Mouse (Mus musculus) fat pad, adult 2 months (tissue): ENCODE measurements around the gene Hand1.
"Not testable (repeated sequence)": the region's sequence is repeated elsewhere in the genome, so short reads cannot be mapped to it uniquely, and the experiment has no call there.

Experiments used
- DNase-seq: peaks from one replicate; pipeline ENCODE4 v3.0.0-alpha.2; 2011; ENCODE audit warnings: low read depth, low spot score; ENCODE audit errors: extremely low read depth

Gene Hand1

GRCm38 (mm10) chr11:57834031-57834430 is 1.4 kb upstream of the Hand1 start:
- no peak for DNase-seq

DNA sequence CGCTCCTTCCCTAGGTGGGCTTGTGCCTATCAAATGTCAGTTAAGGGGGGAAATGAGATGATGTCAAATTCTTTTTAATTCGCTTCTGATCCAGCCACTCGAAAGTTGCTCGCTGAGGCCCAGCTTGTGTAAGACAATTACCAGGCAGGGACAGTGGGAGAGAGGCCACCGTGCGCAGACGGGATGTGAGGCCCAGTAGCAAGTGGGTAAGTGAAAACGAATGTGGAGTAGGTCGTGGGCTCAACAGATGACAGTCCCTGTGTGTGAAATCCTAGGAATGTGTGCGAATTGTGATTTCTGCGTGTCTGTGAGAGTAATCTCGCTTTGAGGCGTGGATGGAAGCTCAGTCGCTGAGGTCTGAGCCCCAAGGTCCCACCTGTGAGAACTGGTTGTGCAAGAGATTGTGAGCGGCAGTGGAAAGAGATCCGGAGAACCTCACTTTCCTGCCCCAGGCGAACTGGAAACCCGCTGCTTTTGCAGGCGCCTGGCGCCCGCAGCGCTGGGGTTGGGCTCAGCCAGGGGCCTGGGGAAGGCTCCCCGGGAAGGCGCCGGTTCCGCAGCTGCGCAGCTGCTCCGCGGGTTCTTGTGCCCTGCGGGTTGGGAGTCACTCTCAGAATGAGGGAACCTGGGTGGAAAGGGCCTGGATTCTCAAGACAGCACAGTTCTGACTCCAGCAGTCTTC is 819 bp upstream of the Hand1 start:
- no peak for DNase-seq

DNA sequence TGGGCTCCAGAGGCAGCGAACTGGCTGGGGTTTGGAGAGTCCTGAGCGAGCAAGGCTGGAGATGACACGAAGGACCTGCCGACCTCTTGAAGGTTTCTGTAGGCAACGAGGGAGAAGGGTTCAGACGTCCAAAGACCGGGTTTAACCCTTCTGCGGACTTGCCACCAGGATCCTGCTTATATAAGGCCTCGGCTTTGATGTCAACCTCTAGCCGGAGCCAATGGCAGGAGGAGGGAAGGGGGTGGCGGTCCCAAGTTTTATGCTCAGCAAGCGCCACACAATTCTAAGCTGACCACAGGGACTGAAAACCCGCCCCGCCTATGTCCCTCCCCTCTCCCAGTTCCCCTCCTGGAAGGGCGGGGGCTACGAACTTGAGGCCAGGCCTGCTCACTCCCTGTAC is 757 bp downstream of the Hand1 start:
- DNase-seq = no peak

DNA sequence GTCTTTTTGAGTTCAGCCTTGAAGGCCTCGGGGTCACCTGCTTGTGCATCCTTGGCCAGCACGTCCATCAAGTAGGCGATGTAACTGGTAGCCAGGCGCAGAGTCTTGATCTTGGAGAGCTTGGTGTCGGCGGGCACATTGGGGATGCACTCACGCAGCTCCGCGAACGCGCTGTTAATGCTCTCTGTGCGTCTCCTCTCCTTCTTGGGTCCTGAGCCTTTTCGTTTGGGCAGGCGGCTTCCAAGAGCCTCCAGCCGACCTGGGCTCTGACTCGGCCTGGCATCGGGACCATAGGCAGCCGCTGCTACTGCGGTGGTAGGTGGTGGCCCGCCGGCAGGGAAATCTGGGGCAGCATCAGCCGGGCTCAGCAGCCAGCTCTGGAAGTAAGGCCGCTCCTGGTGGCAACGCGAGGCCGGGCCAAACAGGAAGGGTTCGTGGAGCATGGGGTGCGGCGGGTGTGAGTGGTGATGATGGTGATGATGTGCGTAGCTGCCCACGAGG is 1.3 kb downstream of the Hand1 start:
- DNase-seq = no peak

DNA sequence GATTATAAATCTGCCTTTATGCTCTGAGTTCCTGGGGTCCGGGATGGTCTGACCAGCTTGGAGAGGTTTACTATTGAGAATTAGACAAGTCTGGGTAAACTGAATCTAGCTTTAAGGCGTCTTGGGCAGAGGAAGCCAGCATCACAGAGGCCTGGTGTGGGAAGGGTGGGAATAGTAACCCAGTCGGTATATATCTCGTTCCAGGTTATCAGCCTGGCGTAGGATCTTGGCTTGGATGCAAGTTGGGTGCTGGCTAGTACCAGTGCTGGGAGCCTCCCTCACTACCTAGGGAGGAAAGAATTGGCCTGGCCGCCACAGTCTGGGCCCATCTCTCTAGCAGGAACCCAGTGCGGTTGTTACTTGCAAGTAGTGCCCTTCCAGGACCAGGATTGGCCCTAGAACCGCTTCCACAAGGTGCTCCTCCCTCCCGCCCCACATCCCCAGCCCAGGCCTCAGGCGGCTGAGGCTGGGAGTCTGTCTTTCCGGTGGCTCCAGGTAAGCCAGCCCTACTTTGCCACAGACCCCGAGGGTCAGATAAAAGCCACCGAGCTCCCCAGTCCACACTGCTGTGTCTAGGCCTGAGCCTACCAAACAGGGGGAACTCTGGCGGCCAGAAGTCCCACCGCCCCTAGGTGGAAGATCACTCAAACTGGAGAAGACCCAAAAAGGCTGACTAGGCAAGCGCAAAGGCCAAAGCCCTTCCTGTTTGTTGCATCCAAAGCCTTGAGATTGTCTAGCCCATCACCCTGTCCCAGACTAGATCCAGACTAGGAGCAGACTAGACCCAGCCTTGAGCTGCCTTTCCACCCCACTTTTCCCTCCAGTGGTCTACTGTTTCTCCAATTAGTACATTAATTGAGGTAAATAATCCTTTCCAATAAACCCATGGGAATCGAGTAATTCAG is 2.5 kb downstream of the Hand1 start:
- no peak for DNase-seq

- no peak for DNase-seq
Observed at GRCm38 (mm10) chr11:57828955-57829870, 3.4 kb downstream of the Hand1 start.

DNA sequence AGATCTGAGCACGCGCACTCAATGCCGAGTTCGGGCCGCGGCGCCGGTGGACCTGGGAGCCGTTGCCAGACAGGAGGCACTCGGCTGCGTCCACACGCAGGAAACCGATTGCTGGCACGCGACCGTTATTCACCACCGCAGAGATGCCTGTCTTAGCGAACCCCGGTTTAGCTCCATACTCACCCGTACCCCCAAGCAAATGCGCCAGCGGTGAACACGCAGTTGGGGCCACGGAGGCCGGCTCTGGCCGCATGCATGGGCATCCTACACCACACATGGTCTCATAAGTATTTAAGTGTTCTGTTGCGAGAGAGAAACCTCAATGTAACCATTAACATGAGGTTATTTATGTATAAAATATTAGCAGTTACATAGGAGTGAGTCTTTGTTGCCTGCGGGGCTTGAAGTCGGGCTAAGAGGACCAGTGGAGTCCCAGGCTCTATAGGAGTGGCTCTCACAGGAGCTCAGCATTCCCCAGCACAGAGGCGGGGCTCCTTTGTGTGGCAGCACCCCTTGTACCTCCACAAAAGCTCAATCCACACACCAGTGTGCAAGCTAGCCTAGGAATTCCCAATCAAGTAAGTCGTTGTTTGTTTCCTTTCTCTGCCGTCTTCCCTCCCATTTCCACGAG is 4.6 kb downstream of the Hand1 start:
- DNase-seq = no peak

- no peak for DNase-seq
Observed at GRCm38 (mm10) chr11:57827048-57827914, 5.3 kb downstream of the Hand1 start.

DNA sequence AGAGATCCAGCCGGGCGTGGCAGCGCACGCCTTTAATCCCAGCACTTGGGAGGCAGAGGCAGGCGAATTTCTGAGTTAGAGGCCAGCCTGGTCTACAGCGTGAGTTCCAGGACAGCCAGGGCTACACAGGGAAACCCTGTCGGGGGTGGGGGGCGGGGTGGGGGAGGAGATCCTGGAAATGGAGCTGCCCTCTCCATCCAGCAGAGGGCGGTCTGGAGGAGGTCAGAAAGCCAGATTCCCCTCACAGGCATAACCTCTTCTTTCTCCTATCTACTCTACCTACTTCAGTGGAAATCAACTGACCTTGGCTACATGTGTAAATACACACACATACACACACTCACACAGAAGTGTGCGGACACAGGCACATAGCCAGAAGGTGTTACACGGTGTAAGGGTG is 7.4 kb downstream of the Hand1 start:
- DNase-seq = not testable (repeated sequence)

- no peak for DNase-seq
Observed at GRCm38 (mm10) chr11:57823714-57824113, 8.9 kb downstream of the Hand1 start.

DNA sequence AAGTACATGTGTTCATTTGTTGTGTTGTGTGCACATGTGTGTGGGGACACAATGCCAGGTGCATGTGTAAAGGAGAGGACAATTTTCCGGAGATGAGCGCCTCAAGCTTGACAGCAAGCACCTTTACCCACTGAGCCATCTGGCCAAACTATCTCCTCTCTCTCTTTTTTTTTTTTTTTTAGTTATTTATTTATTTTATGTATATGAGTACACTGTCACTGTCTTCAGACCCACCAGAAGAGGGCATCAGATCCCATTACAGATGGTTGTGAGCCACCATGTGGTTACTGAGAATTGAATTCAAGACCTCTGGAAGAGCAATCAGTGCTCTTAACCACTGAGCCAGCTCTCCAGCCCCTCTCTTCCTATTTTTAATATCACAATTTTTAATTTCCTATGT is 9.5 kb downstream of the Hand1 start:
- DNase-seq = not testable (repeated sequence)

DNA sequence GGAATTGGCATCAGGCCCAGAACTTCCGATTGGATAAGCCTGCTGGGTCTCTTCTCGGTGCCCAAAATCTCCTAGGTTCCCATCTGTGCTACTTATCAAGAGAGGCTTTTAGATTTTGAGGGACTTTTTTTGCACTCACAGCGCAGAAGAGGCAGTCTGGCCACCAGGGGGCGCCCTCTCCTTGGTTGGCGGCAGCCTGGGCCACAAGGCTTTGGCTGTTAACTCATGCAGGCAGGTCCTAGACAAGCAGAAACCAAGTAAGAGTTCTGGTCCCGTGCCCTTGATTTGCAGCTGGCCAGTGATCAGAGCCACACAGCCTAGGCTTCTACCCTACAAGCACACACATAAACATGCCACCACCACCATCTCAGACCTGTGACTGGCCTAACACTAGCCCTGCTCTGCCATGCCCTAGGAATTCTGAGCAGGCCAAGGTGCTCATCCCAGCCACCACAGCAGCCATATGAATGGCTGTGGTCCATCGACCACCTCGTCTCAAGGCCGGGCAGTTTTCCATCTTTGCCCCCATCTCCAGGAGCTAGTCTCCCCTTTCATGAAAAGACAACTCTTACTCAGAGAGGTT is 12.5 kb downstream of the Hand1 start:
- no peak for DNase-seq

DNA sequence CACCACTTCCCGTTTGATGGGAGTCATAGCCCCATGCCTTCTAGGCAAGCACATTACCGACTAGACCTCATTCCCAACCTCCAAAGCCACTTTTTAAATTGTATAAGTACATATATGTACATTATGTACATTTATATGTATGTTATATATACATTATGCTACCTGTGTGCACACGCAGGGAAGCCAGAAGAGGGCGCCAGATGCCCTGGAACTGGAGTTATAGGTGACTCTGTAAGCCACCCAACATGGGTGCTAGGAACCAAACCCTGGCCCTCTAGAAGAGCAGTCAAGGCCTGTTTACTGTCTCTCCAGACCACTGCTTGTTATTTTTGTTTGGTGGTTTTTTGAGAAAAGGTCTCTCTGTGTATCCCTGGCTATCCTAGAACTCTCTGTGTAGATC is 14.4 kb downstream of the Hand1 start:
- no peak for DNase-seq

DNA sequence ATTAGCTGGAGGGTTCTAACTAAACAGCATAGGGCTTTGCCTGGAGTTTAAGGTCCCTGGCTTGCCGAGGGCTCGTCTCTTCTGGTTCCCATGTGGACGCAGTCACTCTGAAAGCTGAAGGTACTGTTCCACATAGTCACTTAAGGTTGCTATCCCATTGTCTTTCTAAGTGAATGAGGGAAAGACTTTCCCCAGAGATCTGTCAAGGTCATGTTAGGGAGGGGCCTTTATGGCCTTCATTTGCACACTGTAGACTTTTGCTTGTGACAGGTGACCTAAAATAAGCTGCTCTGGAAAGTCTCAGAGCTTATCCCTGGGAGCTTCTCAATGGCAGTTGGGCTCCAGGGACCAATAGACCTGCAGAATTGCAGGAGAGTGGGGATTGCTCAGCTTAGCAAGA is 19.0 kb downstream of the Hand1 start:
- DNase-seq = no peak

GRCm38 (mm10) chr11:57812212-57812611 is 20.4 kb downstream of the Hand1 start:
- no peak for DNase-seq

DNA sequence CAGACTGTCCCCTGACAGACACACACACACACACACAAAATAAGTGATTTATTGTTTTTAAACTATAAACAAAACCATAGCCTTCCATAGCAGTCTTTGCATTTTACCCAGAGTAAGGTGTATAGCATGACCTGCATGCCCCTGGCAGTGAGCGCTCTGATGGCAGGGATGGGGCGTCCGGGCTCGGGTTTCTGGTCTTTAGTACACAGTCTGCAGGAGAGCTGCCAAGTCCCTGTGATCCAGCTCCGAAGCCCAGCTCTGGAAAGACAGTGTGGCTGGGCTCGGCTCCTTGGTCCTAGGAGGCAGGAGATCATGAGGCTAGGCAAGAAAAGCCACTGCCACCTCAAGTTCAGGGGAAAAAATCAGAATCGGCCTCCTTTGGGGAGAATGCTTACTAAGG is 21.6 kb downstream of the Hand1 start:
- DNase-seq = no peak

DNA sequence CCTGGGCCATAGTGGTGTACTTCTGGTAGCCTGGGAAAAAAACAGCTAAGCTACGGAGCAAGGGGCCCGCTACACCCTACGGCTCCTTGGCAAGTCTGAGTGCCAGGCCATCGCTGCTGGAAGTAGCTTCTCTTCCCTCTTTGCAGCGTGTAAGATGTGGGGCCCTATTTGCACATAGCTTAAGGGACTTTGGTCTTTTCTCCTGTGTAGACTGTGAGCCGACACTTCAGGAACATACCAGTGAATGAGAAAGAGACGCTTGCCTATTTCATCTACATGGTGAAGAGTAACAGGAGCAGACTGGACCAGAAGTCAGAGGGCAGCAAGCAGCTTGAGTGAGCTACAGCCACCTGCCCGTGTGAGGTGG is 22.9 kb downstream of the Hand1 start:
- DNase-seq = no peak

- DNase-seq = no peak
Observed at GRCm38 (mm10) chr11:57809017-57809731, 23.4 kb downstream of the Hand1 start.

DNA sequence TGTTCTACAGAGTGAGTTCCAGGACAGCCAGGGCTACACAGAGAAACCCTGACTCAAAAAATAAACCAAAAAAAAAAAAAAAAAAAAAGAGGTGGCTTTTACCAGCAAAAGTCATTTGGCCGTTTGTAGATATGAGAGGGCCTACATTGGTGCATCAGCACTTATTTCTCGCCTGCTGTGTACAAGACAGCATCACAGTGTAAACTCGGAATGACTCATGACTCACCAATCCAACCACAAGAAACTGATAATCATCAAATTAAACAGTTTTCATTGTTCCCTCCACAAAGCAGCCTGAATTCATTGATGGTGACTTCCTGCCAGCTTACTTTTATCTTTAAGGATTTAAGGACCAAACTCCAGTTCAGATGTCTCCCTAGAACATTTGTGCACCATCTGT is 27.6 kb downstream of the Hand1 start:
- DNase-seq = no peak
